Mouse (Mus musculus): ENCODE results near the gene Hus1b. TPM values are rescaled to one million over a fixed set of nuclear protein-coding genes. Genes with fewer than 3 reads are reported as not detected.

Gene Hus1b
- polyA plus RNA-seq, 1 experiment from 2014 or later = not detected

DNA sequence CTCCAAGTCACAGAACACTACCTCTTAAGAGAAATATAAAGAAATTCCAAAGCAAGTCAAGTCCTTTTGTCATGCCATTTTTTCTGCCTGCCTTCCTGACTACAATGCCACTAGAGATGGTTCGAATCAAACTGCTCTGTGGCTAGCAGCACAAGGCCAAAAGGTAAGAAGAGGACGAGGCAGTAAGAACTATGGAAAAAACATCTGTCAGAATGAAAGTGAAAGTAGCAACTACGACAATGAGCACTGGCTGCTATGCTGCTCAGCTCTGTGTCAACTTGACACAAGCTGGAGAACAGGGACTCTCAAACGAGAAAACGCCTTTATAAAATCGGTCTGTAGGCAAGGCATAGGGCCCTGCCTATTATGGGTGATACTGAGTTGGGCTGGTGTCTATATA is 14.6 kb downstream of the Hus1b start:
- DNase-seq (ENCODE audit: low spot score) = no peak
- H3K27me3 ChIP-seq (replicated peaks; ENCODE audit: insufficient read depth, low read length) = no peaks in the 10 kb centered on the region
- H3K4me2 ChIP-seq (replicated peaks; ENCODE audit: low read depth, low read length) = 0 out of 2 replicates have a peak overlapping the region, but pooled peaks have one; percentile 1
- H3K9me3 ChIP-seq (ENCODE audit: low read length) = no peaks in the 10 kb centered on the region
- peak overlapping the region; percentile 6; the same call in 1 of the 2 replicates for H3K27ac ChIP-seq (ENCODE audit: low read length)
- ATAC-seq = no peak
- H3K36me3 ChIP-seq (ENCODE audit: insufficient read depth, low read length) = no peaks in the 10 kb centered on the region
- TF ChIP-seq EP300 (IDR thresholded peaks at IDR 0.05) (no peak), CTCF (IDR thresholded peaks at IDR 0.05) (no peak)
- no peak overlapping the region for H3K4me3 ChIP-seq (ENCODE audit: low read depth, low read length)
- H3K4me1 ChIP-seq (ENCODE audit: insufficient read depth, low read depth, low read length) = no peaks in the 10 kb centered on the region
- WGBS = 67% methylated on average over 6 of the region's 6 CpGs
- H3K9ac ChIP-seq (replicated peaks; ENCODE audit: low read depth) = peak overlapping the region; percentile 23; the same call in 1 of the 2 replicates

DNA sequence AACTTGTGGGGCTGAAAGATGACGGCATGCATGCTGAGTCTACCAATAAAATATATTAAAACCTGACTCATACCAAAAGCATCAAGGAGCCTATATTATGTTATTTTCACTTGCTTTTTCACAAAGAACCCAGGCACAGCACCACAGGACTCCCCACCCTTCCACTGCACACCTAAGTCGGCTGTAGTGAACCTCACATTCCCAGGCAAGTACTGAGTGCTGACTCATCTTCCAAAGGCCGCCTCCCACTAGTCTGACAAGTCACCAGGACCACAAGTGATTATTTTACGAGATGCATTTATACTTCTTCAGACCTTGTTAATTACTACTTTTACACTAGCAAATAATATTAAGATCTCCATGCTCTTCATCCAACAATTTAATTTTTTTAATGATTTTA is 15.9 kb downstream of the Hus1b start:
- no peak overlapping the region for H3K4me2 ChIP-seq (replicated peaks; ENCODE audit: low read depth, low read length)
- no peak overlapping the region for H3K9ac ChIP-seq (replicated peaks; ENCODE audit: low read depth)
- no peak overlapping the region for H3K27ac ChIP-seq (ENCODE audit: low read length)
- H3K36me3 ChIP-seq (ENCODE audit: insufficient read depth, low read length) = no peaks in the 10 kb centered on the region
- ATAC-seq (no peak; the same call in 1 of the 2 replicates), DNase-seq (ENCODE audit: low spot score) (no peak)
- WGBS = 73% methylated on average over 4 of the region's 4 CpGs
- H3K27me3 ChIP-seq (replicated peaks; ENCODE audit: insufficient read depth, low read length) = no peaks in the 10 kb centered on the region
- no peak overlapping the region for H3K4me3 ChIP-seq (ENCODE audit: low read depth, low read length)
- TF ChIP-seq EP300 (IDR thresholded peaks at IDR 0.05) (no peak), CTCF (IDR thresholded peaks at IDR 0.05) (no peak)
- H3K4me1 ChIP-seq (ENCODE audit: insufficient read depth, low read depth, low read length) = no peaks in the 10 kb centered on the region
- H3K9me3 ChIP-seq (ENCODE audit: low read length) = no peaks in the 10 kb centered on the region

DNA sequence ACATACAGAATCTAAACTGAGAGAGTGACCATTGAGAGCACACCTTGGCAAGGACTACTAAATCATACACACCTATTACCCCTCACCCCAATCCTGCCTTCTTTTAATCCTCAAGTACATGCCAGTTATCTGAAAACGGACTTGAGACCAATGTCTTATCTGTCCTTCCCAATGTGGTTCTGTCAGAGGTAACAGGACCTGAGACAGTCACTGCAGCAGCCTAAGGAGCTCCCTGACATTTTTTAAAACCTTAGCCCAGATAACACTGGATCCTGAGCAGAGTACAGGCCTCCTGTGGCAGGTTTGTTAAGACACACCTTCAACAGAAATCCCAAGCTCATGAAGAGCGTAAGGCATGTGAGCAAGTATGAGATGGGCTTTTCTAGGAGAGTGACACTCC is 18.4 kb downstream of the Hus1b start:
- H3K4me2 ChIP-seq (replicated peaks; ENCODE audit: low read depth, low read length) = no peak overlapping the region
- H3K4me1 ChIP-seq (ENCODE audit: insufficient read depth, low read depth, low read length) = no peaks in the 10 kb centered on the region
- H3K36me3 ChIP-seq (ENCODE audit: insufficient read depth, low read length) = peaks cover 3% of the 10 kb centered on the region; the same call in 1 of the 2 replicates
- 79% methylated on average over 2 of the region's 2 CpGs for WGBS
- no peaks in the 10 kb centered on the region for H3K9me3 ChIP-seq (ENCODE audit: low read length)
- no peak overlapping the region for H3K4me3 ChIP-seq (ENCODE audit: low read depth, low read length)
- no peak for DNase-seq (ENCODE audit: low spot score)
- ATAC-seq = no peak
- no peak overlapping the region for H3K9ac ChIP-seq (replicated peaks; ENCODE audit: low read depth)
- no peak for TF ChIP-seq CTCF (IDR thresholded peaks at IDR 0.05)
- TF ChIP-seq EP300 (IDR thresholded peaks at IDR 0.05) = no peak
- H3K27ac ChIP-seq (ENCODE audit: low read length) = no peak overlapping the region
- H3K27me3 ChIP-seq (replicated peaks; ENCODE audit: insufficient read depth, low read length) = no peaks in the 10 kb centered on the region

DNA sequence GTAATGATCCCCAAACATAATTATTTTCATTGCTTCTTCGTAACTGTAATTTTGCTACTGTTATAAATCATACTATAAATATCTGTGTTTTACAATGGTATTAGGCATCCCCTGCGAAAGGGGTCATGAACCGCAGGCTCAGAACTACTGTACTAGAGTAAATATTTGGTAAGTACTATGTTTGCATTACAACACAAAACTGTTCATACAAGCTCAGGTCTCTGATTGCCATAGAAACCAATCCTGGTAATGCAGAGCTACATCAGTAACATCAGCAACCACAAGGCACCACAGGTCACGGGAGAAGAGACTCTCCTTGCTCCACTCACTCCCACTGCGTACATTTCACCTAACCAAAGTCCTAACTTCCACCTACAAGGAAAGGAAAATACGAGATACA is 23.3 kb downstream of the Hus1b start:
- no peak for DNase-seq (ENCODE audit: low spot score)
- Histone ChIP-seq H3K27ac (ENCODE audit: low read length) (no peak overlapping the region), H3K4me3 (ENCODE audit: low read depth, low read length) (no peak overlapping the region), H3K36me3 (ENCODE audit: insufficient read depth, low read length) (peaks cover 3% of the 10 kb centered on the region; the same call in 1 of the 2 replicates), H3K9me3 (ENCODE audit: low read length) (no peaks in the 10 kb centered on the region), H3K4me2 (replicated peaks; ENCODE audit: low read depth, low read length) (no peak overlapping the region), H3K4me1 (ENCODE audit: insufficient read depth, low read depth, low read length) (no peaks in the 10 kb centered on the region), H3K9ac (replicated peaks; ENCODE audit: low read depth) (no peak overlapping the region), H3K27me3 (replicated peaks; ENCODE audit: insufficient read depth, low read length) (no peaks in the 10 kb centered on the region)
- 74% methylated on average over 6 of the region's 6 CpGs for WGBS
- no peak for ATAC-seq
- no peak for TF ChIP-seq EP300 (IDR thresholded peaks at IDR 0.05)
- no peak for TF ChIP-seq CTCF (IDR thresholded peaks at IDR 0.05)

DNA sequence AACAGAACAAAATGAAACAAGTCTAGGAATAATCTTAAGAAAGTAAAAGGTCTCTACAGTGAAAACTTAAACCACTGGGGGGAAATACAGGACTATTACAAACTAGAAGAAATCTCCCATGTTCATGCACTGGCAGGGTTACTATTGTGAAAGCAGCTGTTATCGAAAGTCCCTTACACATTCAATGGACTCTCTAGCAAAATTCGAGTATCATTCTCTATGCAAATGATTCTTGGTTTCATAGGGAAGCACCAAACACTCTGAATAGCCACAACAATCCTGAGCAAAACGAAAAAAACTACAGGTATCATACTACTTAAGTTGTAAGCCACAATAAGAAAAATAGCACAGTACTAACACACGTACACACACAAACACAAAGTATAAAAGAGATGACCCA is 25.6 kb downstream of the Hus1b start:
- WGBS = 74% methylated on average over 4 of the region's 4 CpGs
- H3K27ac ChIP-seq (ENCODE audit: low read length) = no peak overlapping the region
- H3K4me2 ChIP-seq (replicated peaks; ENCODE audit: low read depth, low read length) = no peak overlapping the region
- ATAC-seq (no peak), DNase-seq (ENCODE audit: low spot score) (no peak)
- H3K36me3 ChIP-seq (ENCODE audit: insufficient read depth, low read length) = peaks cover 3% of the 10 kb centered on the region; the same call in 1 of the 2 replicates
- H3K9me3 ChIP-seq (ENCODE audit: low read length) = no peaks in the 10 kb centered on the region
- no peaks in the 10 kb centered on the region for H3K4me1 ChIP-seq (ENCODE audit: insufficient read depth, low read depth, low read length)
- H3K9ac ChIP-seq (replicated peaks; ENCODE audit: low read depth) = no peak overlapping the region
- no peaks in the 10 kb centered on the region for H3K27me3 ChIP-seq (replicated peaks; ENCODE audit: insufficient read depth, low read length)
- no peak overlapping the region for H3K4me3 ChIP-seq (ENCODE audit: low read depth, low read length)
- TF ChIP-seq EP300 (IDR thresholded peaks at IDR 0.05) (no peak), CTCF (IDR thresholded peaks at IDR 0.05) (no peak)

DNA sequence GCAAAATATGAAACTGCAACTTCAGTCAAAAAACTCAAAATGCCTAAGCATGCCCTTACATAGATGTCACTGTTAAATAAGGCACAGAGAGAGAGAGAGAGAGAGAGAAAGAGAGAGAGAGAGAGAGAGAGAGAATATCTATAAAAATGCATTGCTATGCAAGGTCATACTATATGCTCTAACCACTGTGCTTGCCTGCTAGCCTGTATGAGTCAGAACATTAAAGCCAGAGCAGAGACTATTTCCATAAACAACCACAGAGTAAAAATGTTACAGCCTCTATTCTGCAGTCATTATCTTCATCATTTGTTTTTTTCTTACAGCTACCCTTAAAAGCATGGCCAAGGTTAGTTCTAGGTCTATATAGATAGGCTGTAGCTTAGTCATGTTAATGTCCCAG is 33.8 kb downstream of the Hus1b start:
- TF ChIP-seq EP300 (IDR thresholded peaks at IDR 0.05) = no peak
- no peak for TF ChIP-seq CTCF (IDR thresholded peaks at IDR 0.05)
- Histone ChIP-seq H3K27me3 (replicated peaks; ENCODE audit: insufficient read depth, low read length) (no peaks in the 10 kb centered on the region), H3K9ac (replicated peaks; ENCODE audit: low read depth) (no peak overlapping the region), H3K4me3 (ENCODE audit: low read depth, low read length) (no peak overlapping the region), H3K4me1 (ENCODE audit: insufficient read depth, low read depth, low read length) (no peaks in the 10 kb centered on the region), H3K4me2 (replicated peaks; ENCODE audit: low read depth, low read length) (no peak overlapping the region), H3K9me3 (ENCODE audit: low read length) (no peaks in the 10 kb centered on the region), H3K36me3 (ENCODE audit: insufficient read depth, low read length) (no peaks in the 10 kb centered on the region), H3K27ac (ENCODE audit: low read length) (no peak overlapping the region)
- ATAC-seq (no peak), DNase-seq (ENCODE audit: low spot score) (no peak)

DNA sequence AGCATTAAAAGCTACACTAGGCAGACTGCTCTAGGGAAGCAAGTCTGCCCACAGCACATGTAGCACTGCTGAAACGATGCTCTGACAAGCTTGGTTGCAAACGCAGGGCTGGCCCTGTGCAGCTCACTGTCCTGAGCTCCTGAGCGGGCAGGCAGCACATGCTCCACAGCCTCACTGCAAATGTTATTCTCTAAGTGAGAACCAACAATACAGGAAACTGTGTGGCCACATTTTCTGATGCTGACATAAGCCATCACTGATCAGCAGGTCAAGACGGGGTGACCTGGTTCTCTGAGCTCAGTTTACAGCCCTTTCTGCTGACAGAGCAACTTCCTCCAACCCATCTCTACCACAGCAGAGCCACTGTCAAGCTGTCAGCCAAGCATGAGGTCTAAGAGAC is 34.5 kb downstream of the Hus1b start:
- TF ChIP-seq EP300 (IDR thresholded peaks at IDR 0.05) = no peak
- TF ChIP-seq CTCF (IDR thresholded peaks at IDR 0.05) = no peak
- no peak overlapping the region for H3K4me3 ChIP-seq (ENCODE audit: low read depth, low read length)
- H3K36me3 ChIP-seq (ENCODE audit: insufficient read depth, low read length) = no peaks in the 10 kb centered on the region
- no peak overlapping the region for H3K9ac ChIP-seq (replicated peaks; ENCODE audit: low read depth)
- H3K27me3 ChIP-seq (replicated peaks; ENCODE audit: insufficient read depth, low read length) = no peaks in the 10 kb centered on the region
- H3K4me2 ChIP-seq (replicated peaks; ENCODE audit: low read depth, low read length) = no peak overlapping the region
- H3K9me3 ChIP-seq (ENCODE audit: low read length) = no peaks in the 10 kb centered on the region
- 30% methylated on average over 4 of the region's 4 CpGs for WGBS
- H3K27ac ChIP-seq (ENCODE audit: low read length) = no peak overlapping the region
- H3K4me1 ChIP-seq (ENCODE audit: insufficient read depth, low read depth, low read length) = no peaks in the 10 kb centered on the region
- peak; percentile 30; the same call in 1 of the 2 replicates for ATAC-seq
- DNase-seq (ENCODE audit: low spot score) = no peak
